17 mouse cellular contexts compared by ENCODE assay signal in the genomic region with DNA sequence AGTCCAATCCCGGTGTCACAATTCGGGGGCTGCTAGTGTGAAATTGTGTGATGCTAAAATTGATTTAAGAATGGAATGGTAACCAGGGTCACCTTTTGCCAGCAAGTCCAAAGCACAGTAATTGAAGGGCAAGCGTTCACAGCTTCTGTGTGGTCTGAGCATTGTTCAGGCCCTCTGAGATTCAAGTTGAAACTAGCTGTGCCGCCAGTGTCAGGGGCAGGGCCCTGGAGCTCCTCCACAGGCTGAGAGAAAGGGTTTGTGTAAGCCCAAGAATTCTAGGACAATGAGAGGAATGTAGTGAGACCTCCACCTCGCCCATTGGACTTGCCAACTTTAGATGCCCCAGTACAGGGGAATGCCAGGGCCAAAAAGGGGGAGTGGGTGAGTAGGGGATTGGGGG.
"Had no signal": no experiment of that assay in that cellular context is flagged by ENCODE, and none has a peak within 500 bp of the region (broad histone marks: within the 10 kb centered on the region; RNA-seq: fewer than 3 reads in every experiment).

No protein-coding gene starts in this region.

- H3K4me3 ChIP-seq: left cerebral cortex, adult 2 months; liver, embryonic 13.5 days; midbrain, embryonic 12.5 days; midbrain, embryonic 15.5 days; neural tube, embryonic 12.5 days; neural tube, embryonic 15.5 days had no signal

- H3K27ac ChIP-seq: kidney, postnatal 0 days; left cerebral cortex, adult 2 months; liver, embryonic 13.5 days; macrophage; midbrain, embryonic 12.5 days; midbrain, embryonic 15.5 days; neural tube, embryonic 12.5 days; neural tube, embryonic 15.5 days had no signal

- H3K9me3 ChIP-seq: liver, embryonic 13.5 days; midbrain, embryonic 12.5 days; midbrain, embryonic 15.5 days; neural tube, embryonic 12.5 days; neural tube, embryonic 15.5 days had no signal

- DNase-seq: kidney, postnatal 25 days; layer of hippocampus, postnatal 36 days; liver, embryonic 13.5 days; lung, adult 2 months; lung, postnatal 14 days; right cerebral cortex, adult 18-20 months; right cerebral cortex, postnatal 14 days; right cerebral cortex, postnatal 4 days; thymus, adult 18-20 months; thymus, postnatal 36 days had no signal

- H3K4me1 ChIP-seq: liver, embryonic 13.5 days; midbrain, embryonic 12.5 days; midbrain, embryonic 15.5 days; neural tube, embryonic 12.5 days had no signal

- H3K9ac ChIP-seq: liver, embryonic 13.5 days; midbrain, embryonic 12.5 days; midbrain, embryonic 15.5 days; neural tube, embryonic 12.5 days; neural tube, embryonic 15.5 days had no signal

- H3K36me3 ChIP-seq: liver, embryonic 13.5 days; midbrain, embryonic 12.5 days; midbrain, embryonic 15.5 days; neural tube, embryonic 12.5 days; neural tube, embryonic 15.5 days had no signal
